Mouse (Mus musculus): ENCODE measurements around the gene Pitpnc1.

Pitpnc1 gene

DNA sequence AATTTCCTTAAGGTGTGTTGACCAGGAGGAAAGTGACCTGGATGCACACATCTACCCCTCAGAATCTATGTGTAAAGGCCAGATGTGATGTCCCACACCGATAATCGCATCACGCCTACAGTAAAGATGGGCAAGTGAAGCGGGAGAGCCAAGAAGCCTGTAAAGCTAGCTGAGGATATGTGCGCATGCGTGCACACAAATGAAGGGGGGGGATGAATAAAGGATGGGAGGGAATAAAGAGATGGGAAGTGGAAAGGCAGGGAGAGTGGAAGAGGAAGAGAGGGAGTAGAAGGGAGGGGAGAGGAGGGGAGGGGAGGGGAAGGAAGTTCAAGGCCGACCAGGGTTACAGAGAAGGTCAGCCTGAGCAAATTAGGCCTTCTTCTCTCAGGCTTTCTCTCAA, 61.6 kb downstream of the Pitpnc1 start:
- no peak for DNase-seq (ENCODE audit: low read depth)

DNA sequence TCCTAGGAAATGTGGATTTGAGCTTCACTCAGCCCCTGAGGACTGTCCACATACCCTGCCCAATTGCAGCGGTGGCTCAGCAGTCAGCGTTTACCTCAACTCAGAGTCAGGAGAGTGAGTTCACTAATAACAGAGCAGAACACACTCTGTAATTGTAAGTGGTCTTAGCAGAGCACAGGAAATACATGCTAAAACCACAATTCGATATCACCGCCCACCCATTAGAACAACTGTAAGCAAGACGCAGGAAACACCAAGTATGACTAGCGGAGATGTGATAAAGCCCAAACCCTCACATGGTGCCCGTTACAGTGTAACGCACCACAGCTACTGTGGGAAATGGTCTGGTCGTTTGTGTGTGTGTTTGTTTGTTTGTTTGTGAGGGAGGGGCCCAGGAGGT, 62.8 kb downstream of the Pitpnc1 start:
- DNase-seq (ENCODE audit: low read depth): no peak

DNA sequence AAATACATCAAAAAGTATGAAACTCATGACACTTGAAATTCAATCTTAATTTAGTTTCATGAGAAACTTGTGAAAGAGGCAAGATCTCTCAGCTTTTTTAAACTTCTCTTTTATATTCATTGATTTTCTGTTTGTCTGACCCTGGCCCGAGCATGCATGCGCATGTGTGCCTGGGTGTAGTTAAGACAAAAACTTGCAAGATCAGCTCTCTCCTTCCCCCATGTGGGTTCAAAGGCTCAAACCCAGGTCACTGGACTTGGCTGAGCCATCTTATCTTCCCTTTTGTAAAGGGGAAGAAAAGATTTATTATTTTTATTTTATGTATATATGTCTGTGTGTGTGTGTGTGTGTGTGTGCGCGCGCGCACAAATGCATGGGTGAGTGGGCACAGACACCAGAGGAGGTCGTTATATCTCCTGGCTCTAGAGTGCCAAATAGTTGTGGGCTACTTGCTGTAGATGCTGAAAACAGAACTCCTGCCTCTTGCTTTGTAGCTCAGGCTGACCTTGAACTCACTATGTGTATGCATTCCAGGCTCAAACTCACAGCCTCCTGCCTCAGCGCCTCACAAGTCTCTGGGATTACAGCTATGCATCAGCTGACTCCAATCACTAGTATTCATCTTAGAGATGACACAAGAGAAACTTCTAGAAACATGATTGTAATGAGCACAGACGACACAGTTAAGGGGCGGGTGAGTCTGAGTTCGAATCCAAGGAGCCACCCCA, 64.7 kb downstream of the Pitpnc1 start:
- no peak for DNase-seq (ENCODE audit: low read depth)

DNA sequence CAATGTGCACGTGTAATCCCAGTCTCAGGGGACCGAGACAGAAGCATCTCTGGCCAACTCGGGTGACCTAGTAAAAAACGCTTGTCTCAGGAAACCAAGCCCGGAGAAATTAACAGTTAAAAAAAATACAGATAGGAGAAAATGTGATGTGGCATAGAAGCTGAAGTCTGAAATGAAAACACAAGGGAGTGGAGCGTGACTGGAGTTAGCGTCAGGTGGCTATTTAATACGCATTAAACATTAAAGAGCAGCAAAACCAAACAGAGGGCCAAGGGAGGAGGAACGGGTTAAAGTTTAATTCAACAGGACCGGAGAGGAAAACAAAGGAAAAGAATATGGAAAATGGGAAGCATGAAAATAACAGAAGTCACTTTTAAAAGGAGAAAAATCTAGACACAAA, 67.2 kb downstream of the Pitpnc1 start:
- no peak for DNase-seq (ENCODE audit: low read depth)

DNA sequence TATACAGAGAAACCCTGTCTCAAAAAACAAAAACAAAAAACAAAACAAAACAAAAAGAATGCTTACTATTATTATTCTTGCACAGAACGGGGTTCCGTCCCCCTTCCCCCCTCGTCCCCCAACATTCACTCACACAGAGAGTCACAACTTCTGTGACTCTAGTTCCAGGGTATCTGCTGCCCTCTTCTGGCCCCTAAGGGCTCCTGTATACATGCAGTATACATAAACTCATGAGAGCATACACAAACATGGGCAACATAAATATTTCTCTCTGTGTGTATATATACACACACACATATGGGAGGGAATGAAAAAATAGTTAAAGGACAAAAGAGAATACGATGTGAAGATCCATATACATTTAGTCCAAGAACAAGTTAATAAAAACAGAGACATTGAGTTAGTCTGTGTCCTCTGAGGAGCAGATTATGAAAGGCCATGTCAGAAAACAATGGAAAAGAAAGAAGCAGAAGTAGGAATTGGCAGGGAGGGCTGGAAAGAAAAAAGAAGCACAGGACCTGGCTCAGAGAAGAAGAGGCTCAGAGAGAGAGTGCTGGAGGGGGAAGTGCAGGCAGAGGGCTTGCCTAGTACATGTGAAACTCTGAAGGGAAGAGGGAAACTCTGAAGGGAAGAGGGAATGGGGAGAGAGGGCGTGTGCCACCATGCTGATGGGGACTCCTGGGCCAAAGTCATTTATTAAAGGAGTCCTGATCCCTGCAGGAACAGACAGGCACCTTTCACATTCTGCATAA, 68.5 kb downstream of the Pitpnc1 start:
- DNase-seq (ENCODE audit: low read depth): no peak

DNA sequence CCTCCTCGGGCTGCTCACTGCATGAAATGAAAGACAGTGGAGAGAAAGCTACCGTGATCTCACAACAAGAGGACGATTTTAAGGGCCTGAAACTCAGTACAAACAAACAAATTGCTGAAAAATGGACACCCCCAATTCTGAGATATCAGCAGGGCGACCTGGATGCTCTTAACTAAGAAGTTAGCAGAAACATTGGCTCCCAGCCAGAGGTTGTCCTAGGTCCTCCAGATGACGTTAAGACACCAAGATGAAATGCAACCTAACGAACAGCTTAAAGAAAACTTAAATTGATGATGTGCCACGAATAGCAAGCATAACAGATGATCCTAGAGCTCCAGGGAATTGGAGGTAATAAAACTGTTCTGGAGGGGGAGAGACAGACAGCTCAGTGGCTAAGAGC, 69.7 kb downstream of the Pitpnc1 start:
- no peak for DNase-seq (ENCODE audit: low read depth)

DNA sequence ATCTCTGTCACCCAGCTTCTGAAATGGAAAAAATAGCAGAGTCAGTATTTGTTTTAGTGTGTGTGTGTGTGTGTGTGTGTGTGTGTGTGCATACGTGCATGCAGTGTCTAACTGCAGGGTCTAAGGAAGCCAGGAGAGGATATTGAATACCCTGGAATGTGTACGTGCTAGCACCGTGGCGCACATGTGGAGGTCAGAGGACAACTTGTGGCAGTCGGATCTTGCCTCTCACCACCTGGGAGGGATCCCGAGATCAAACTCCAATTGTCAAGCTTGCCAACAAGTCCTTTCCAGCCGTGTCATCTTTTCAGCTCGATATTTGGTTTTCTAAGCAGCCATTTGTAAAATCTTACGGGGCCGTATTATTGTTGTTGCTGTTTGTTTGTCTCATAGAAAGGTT, 70.5 kb downstream of the Pitpnc1 start:
- no peak for DNase-seq (ENCODE audit: low read depth)

DNA sequence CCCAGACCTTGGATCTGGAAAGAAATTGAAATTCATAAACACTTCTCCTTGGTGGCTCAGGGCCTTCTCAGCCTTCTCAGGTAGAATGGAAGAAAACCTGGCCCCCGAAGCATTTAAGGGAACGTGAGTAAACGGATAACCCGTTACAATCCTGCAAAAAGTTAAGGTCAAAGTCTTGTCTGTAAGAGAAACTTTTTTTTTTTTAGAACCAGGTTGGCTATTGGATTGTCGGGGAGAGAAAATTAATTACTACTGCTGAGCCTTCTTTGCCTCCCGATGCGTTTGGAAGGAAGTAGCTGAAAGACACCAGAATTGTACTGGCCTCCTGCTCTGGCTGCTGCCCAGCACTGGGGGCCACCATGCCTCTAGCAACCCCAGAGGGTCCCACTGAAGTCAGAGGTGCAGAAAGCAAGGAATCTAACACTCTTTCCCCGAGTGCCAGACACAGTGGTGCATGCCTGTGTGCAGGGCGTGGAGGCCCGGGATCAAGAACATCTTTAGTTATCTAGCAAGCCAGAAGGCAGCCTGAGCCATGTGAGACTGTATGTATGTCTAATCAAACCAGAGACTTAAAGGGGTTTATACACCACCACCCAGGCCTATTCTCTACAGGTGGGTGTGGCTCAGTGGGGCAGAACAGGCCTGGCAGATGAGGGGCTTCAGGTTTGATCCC, 73.0 kb downstream of the Pitpnc1 start:
- no peak for DNase-seq (ENCODE audit: low read depth)

DNA sequence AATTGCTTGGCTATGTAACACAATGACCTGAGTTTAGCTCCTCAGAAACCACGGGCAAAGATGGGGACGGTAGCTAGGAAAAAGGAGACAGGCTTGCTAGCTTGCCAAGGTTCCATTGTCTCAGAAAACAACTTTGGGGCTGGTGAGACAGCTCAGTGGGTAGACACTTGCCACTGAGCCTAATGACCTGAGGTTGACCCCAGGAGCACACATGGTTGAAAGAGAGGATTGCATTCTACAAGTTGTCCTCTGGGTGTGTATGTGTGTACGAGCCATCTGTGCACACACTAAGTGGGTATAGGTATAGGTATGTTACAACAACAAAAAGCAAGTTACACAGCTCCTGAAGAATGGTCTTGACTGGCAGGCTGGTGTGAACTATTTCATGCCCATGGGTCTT, 76.3 kb downstream of the Pitpnc1 start:
- no peak for DNase-seq (ENCODE audit: low read depth)

DNA sequence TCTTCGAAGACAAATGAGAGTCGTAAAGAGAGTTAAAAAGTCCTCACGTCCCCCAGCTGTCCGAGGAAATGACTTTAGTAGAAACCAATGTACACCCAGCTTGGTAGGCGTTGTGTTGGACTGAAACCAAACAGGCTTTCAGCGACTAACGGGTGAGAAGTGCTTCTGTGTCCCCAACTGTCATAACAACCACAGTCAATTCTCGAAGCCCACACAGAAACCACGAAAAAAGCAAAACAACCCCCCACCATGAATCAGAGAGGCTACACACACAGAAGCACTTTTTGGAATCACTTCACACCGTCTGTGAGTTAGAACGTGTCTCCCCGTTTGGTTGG, 76.7 kb downstream of the Pitpnc1 start:
- DNase-seq (ENCODE audit: low read depth): no peak

DNA sequence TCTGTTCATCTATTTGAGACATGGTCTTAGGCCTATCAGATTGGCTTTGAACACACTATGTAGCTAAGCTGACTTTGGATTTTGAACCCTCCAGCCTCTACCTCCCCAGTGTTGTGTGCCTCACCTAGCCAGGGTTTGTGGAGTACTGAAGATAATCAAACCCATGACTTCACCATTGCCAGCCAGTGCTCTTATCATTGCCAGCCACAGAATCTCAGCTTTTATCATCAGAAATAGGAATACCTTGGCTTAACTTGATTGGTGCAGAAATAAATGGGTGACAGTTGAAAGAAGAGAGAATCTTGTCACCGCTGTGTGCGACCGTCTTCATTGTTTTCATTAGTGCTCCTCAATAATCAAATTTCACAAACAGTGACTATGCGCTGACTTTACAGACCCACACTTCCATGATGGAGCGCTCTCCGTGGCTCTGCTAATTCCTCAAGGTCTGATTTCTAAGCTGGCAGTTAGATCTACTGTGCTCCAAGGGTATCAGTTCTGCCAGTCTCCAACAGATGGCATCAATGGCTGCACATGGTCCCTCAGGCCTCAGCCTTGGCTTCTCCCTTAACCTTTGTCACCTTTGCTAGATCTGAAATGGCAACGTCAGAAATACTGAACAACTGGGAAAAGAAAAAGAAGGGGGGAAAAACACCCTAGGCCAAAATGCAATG, 77.2 kb downstream of the Pitpnc1 start:
- no peak for DNase-seq (ENCODE audit: low read depth)

DNA sequence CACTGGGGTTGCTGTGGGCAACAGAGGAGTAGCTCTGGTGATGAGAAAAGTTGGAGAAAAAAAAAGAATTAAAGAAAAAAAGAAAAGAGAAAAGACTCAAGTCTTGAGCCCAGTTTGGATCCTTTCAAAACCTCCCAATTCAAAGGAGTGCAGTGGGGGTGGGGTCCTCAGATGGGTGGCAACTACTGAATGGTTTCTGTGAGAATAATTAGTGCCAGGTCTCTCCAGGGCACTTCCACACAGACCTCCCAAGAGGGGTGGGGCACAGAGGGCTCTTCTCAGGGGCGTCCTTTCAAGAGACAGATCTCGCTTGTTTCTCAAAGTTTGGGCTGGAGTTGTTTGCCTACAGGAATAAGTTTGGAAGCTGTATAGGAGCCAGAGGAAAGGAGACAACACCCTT, 80.0 kb downstream of the Pitpnc1 start:
- DNase-seq (ENCODE audit: low read depth): no peak

DNA sequence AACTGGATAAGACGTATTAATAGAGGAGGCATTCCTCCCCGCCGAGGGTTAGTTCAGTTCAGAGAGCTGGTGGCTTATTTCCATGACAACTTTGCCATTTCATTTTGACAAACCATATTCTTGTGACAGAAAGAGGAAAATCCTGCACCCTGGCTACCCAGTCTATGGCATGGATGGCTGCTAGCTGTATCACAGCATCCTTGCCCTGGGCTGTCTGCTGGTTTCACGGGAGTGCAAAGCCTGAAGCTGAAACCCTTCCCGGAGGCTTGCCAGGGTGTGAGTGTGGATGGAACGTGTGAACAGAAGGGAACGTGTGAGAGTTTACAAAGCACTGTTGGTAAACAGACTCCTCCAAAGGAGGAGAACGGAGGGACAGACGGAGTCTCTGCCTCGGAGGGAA, 80.5 kb downstream of the Pitpnc1 start:
- DNase-seq (ENCODE audit: low read depth): no peak

DNA sequence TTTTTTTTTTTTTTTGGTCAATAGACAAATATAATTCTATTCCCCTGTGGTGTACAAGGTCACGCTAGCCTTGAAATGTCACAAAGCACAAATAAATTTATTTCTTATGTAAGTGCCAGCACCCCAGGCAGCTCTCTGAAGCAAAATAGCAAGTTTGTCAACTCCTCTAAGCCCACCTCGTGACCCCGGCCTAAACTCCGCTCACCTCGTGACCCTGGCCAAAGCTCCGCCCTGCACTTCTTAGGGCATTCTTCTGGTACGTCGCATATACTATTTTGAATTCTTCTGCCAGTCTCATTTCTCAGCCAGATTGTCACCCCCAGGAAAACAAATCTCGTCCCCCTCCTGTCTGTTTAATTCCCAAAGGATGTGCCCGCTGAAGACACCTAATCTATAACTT, 84.0 kb downstream of the Pitpnc1 start:
- DNase-seq (ENCODE audit: low read depth): no peak

DNA sequence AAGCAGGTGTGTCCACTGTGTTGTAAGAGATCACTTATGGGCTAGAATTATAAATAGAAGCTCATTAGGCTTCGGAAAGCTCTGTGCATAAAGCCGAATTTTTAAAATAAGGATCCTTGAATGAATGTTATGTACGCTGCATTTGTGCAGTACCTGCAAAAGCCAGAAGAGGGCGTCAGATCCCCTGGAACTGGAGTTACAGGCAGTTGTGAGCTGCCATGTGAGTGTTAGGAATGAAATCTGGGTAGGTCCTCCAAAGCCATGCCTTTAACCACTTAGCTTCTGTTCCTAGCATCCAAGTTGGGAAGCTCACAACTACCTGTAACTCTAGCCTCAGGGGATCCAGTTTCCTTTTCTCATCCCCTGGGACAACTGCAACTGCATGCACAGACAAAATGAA, 85.2 kb downstream of the Pitpnc1 start:
- peak; percentile 25 for DNase-seq (ENCODE audit: low read depth)

DNA sequence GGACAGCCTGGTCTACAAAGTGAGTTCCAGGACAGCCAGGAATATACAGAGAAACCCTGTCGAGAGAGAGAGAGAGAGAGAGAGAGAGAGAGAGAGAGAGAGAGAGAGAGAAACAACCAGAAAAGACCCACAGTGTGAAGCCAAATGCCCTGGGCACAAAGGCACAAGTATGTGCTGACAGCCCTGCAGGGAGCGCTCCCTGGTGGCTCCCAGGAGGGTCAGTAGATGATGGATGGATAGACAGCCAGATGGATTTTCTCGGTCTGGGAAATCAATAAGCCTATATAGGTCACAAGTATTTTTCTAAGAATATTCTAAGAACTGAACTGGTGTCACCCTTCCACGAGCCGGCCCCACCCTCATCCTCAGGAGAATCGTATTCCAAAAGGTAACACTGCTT, 86.5 kb downstream of the Pitpnc1 start:
- no peak for DNase-seq (ENCODE audit: low read depth)

DNA sequence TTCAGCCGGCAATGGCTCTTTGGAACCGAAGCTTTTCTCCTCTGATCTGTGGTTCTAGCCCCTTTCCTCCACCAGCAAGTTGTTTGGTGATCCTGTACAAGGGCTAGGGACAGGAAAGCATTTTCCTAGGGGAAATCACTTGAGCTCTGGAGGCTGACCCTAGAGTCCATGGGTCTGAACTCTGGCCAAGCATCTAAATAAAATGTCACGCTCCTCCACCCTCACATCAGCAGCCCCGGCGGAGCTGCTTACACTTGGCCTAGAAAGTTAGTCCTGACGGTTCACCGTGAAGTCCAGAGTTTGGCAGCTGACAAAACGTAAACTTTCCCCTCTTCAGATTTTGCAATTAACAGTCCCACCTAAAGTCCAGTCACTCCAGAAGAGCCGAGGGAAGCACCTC, 90.5 kb downstream of the Pitpnc1 start:
- no peak for DNase-seq (ENCODE audit: low read depth)

DNA sequence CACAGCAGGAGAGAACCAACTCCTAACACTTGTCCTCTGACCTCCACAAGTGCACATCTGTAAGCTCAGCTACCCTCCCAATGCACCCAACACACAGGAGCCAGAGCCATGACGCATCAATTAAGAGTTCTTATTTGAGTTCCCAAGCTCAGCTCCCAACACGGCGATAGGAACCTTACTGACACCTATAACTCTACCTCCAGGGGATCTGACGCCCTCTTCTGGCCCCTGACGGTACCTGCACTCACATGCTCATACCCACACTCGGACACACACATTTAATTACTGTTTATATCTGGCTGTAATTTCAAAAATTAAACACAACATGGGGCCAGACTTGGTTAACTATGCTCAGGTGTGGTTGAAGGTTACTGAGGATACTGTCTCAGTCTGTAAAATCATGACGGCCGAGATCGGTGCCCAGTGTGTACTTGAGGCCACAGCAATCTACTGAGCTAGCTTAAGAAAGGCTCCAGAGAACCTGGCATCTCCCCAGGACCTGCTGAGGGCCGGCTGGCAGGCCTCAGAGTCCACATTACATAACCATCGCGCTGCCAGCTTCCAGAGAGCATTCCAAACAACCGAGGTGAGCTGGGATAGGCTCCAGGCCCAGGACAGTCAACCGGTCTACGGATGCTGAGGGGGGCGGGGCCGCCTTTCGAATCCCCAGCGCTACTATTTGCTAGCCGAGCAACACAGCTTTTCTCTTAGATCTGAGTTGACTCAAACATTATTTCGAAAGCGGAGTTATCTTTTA, 91.2 kb downstream of the Pitpnc1 start:
- peak; percentile 35 for DNase-seq (ENCODE audit: low read depth)

DNA sequence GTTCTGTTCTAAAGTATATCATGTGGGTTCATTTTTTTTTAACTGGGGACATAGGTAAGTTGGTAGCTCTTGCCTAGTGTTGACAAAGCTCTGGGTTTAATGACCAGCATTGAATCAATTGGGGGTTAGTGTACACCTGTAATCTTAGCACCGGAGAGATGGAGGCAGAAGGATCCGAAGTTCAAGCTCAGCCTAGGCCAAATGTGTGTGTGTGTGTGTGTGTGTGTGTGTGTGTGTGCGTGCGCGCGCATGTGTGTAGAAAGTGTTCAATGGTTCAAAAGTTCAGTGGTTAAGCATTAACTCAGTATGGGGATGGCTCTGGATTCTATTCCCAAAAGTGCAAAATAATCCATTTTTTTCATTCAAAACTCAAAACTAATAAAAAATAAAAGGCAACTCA, 93.2 kb downstream of the Pitpnc1 start:
- no peak for DNase-seq (ENCODE audit: low read depth)

DNA sequence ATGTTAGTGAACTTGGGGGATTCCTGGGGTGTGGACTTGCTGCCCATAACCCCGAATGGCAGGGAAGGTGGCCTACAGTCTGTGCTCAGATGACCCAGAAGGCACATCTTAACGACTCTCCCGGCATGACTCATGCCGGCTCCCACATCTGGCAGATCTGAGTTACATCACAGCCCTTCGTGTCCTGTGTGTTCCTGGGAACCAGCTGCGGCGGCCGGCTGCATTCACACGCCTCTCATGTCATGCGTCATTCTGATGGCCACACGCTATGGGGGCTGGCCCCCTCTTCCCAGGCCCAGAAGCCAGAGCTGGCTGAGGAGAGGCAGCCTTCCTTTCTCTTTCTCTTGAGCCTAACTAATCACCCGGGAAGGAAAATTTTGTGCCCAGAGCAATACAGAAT, 94.2 kb downstream of the Pitpnc1 start:
- DNase-seq (ENCODE audit: low read depth): peak; percentile 62

DNA sequence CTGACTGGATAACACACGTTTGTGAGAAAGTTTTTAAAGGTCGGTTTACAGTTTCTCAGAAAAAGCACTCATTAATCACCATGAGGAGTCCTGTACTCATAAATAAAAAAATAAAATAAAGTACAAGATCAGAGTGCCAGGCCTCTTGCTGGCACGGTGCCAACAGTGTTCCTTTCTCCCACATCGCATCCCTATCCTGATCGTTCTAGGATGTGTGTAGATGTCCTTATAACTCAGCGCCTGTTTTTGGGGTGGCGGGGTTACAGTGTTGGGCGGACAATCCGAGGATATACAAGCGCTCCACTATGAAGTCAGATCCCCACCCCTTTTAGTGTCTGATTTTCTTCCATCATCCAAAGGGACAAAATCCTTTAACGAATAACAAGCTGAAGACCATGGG, 94.7 kb downstream of the Pitpnc1 start:
- peak; percentile 16 for DNase-seq (ENCODE audit: low read depth)

DNA sequence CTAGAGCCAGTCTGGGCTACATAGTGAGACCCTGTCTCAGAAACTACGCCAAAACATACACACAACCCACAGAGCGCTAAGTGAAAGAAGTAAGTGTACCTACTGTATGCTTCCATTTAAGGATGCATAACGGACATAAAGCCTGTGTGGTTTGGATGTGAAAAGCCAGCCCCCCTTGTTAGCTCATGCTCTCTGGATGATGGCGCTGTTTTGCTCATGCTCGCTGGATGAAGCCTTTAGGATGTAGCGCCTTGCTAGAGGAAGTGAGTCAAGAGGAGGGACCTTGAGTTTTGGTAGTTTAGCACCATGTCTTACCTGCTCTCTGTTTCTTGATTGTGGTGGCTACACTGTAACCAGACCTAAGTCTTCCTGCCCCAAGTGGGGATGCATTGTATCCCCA, 96.9 kb downstream of the Pitpnc1 start:
- no peak for DNase-seq (ENCODE audit: low read depth)
